Mouse (Mus musculus) small intestine, adult 2 months (tissue): ENCODE measurements around the gene Acot7.

ENCODE experiments used
- CTCF ChIP-seq: fragments of 200-500 bp; IDR thresholded peaks from 2 replicates; pipeline ENCODE4 v1.5.1; 2012; ENCODE audit warnings: low read depth, mild to moderate bottlenecking, control low read depth, inconsistent platforms, low read length, moderate library complexity, mixed read lengths; ENCODE audit not compliant: insufficient replicate concordance, insufficient read length; ENCODE audit errors: extremely low read depth
- POLR2A ChIP-seq: fragments of 200-500 bp; IDR thresholded peaks from 2 replicates; pipeline ENCODE4 v1.6.1; 2012; ENCODE audit warnings: low read depth, mild to moderate bottlenecking, control low read depth, inconsistent platforms, low read length, moderate library complexity

- TF ChIP-seq CTCF (peak; percentile 83; the same call in 1 of the 2 replicates), POLR2A (no peak)
Observed at GRCm38 (mm10) chr4:152157779-152158584, 20.0 kb upstream of the Acot7 start.
